Mouse (Mus musculus) midbrain, postnatal 0 days (tissue): ENCODE data around the gene Pomt1. TPM values are rescaled to one million over a fixed set of nuclear protein-coding genes. Genes with fewer than 3 reads are reported as not detected.
A peak's percentile ranks its signal among the peaks of the same experiment; 100 is the strongest.

Experiments used
- ATAC-seq: fragments of 200-750 bp; cut with Nextera tagmentation; 2 replicates; pipeline ENCODE4 v1.8.0; 2017; ENCODE audit warnings: moderate number of reproducible peaks, mild to moderate bottlenecking, moderate TSS enrichment, moderate library complexity; ENCODE audit not compliant: low FRiP score
- DNase-seq: peaks from one replicate; pipeline ENCODE4 v3.0.0-alpha.2; 2015; ENCODE audit warnings: low spot score
- H3K27ac ChIP-seq: fragments of 300-500 bp; sonication (generic); 2 replicates; pipeline ENCODE4 v1.5.1; 2014; ENCODE audit warnings: low read depth, mild to moderate bottlenecking, low read length, mixed read lengths
- H3K27me3 ChIP-seq: fragments of 300-500 bp; sonication (generic); 2 replicates; pipeline ENCODE4 v1.6.1; 2014; ENCODE audit warnings: low read length, control low read depth, mixed read lengths; ENCODE audit not compliant: insufficient read depth
- H3K36me3 ChIP-seq: fragments of 300-500 bp; sonication (generic); 2 replicates; pipeline ENCODE4 v1.6.1; 2014; ENCODE audit warnings: low read length, control low read depth, mixed read lengths; ENCODE audit not compliant: insufficient read depth
- H3K4me1 ChIP-seq: fragments of 300-500 bp; sonication (generic); 2 replicates; pipeline ENCODE4 v1.6.1; 2014; ENCODE audit warnings: mild to moderate bottlenecking, control low read depth, antibody characterized with exemption, low read length, mixed read lengths; ENCODE audit not compliant: insufficient read depth
- H3K4me2 ChIP-seq: fragments of 300-500 bp; sonication (generic); 2 replicates; pipeline ENCODE4 v1.6.1; 2014; ENCODE audit warnings: low read depth, mild to moderate bottlenecking, low read length, mixed read lengths; ENCODE audit not compliant: poor library complexity, severe bottlenecking
- H3K4me3 ChIP-seq: fragments of 300-500 bp; sonication (generic); 2 replicates; pipeline ENCODE4 v1.5.1; 2014; ENCODE audit warnings: low read depth, mild to moderate bottlenecking, low read length, moderate library complexity
- H3K9ac ChIP-seq: fragments of 300-500 bp; sonication (generic); replicated peaks from 2 replicates; pipeline ENCODE4 v1.6.1; 2014; ENCODE audit warnings: mild to moderate bottlenecking, low read length, moderate library complexity, mixed read lengths; ENCODE audit not compliant: poor library complexity, severe bottlenecking
- H3K9me3 ChIP-seq: fragments of 300-500 bp; sonication (generic); 2 replicates; pipeline ENCODE4 v1.6.1; 2016; ENCODE audit warnings: low read length, control low read depth
- CTCF ChIP-seq: IDR thresholded peaks from 2 replicates; pipeline ENCODE4 v1.5.1; 2016; ENCODE audit warnings: antibody characterized with exemption, mild to moderate bottlenecking
- WGBS: fragments of 180-500 bp; shearing (Covaris S2); extraction: QIAGEN DNeasy Blood & Tissue Kit; methylation state at CpG from one replicate; pipeline ENCODE4 v1.1.7; 2014; 5-methylcytosine and 5-hydroxymethylcytosine counted together
- polyA plus RNA-seq: library from polyadenylated mRNA; unstranded; fragments of >200 nt; fragmentation: Nextera tagmentation; extraction: Ambion mirVana; gene quantifications from 2 replicates; pipeline ENCODE4 v1.2.1, GENCODE M21; 2015
- total RNA-seq: library from RNA; depleted of rRNA; stranded (reverse); fragments of >200 nt; gene quantifications from 2 replicates; pipeline ENCODE4 v1.2.3, GENCODE M21; 2014

The Pomt1 gene
- total and polyA plus RNA-seq, 2 experiments from 2014 or later, result 21.5 to 48.6 TPM

DNA sequence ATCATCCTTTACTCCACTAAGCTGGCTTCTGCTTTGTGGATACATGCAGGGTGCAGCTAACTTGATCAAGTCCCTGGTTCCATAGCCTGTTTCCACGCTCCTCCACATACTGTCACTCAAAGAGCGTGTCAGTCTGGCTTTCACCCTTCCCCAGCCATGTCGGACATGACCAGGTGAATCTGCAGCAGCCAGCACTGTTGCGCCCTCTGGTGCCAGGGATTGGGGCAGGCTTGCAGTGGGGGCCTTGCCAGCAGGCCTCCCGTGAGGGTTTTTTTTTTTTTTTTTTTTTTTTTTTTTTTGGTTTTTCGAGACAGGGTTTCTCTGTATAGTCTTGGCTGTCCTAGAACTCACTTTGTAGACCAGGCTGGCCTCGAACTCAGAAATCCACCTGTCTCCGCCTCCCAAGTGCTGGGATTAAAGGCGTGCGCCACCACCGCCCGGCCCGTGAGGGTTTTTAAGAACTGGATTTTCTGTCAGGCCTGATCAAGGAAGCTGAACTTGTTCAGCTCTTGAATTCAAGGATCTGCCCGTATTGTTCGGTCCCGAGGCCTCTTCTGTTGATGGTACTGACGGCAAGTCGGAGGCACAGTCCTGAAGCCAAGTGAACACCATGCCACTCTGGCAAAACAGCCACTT is 44.4 kb upstream of the Pomt1 start:
- no peaks in the 10 kb centered on the region for H3K9me3 ChIP-seq
- no peaks in the 10 kb centered on the region for H3K27me3 ChIP-seq
- peak; percentile 63 for TF ChIP-seq CTCF
- H3K4me2 ChIP-seq, result no peak overlapping the region
- H3K4me3 ChIP-seq, result no peak overlapping the region
- no peak overlapping the region for H3K9ac ChIP-seq
- 81% methylated on average over 16 of the region's 18 CpGs for WGBS
- H3K27ac ChIP-seq, result no peak overlapping the region
- H3K36me3 ChIP-seq, result peaks cover 77% of the 10 kb centered on the region
- no peaks in the 10 kb centered on the region for H3K4me1 ChIP-seq
- DNase-seq (no peak), ATAC-seq (no peak)

DNA sequence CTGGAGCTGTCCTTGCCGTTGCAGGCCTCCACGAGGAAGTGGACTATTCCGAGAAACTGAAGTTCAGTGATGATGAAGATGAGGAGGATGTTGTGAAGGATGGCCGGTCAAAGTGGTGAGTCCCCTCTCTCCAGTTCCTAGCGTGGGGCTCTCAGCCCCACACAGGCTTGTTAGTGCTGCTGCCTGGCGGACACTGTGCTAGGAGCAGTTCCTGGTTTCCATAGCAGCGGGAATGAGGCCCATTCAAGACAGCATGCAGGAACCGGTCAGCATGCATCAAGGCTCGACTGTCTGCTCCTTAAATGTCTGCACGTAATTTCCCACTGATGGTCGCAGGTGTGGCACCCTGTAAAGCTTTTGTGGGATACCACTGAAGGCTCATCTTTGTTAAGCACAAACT is 37.4 kb upstream of the Pomt1 start:
- 70% methylated on average over 11 of the region's 11 CpGs for WGBS
- Histone ChIP-seq H3K4me2 (no peak overlapping the region), H3K4me1 (no peaks in the 10 kb centered on the region), H3K9me3 (no peaks in the 10 kb centered on the region), H3K36me3 (peaks cover 92% of the 10 kb centered on the region), H3K4me3 (no peak overlapping the region), H3K27ac (no peak overlapping the region), H3K9ac (no peak overlapping the region), H3K27me3 (no peaks in the 10 kb centered on the region)
- TF ChIP-seq CTCF, result peak; percentile 27; the same call in 1 of the 2 replicates
- DNase-seq (peak; percentile 27), ATAC-seq (no peak)

DNA sequence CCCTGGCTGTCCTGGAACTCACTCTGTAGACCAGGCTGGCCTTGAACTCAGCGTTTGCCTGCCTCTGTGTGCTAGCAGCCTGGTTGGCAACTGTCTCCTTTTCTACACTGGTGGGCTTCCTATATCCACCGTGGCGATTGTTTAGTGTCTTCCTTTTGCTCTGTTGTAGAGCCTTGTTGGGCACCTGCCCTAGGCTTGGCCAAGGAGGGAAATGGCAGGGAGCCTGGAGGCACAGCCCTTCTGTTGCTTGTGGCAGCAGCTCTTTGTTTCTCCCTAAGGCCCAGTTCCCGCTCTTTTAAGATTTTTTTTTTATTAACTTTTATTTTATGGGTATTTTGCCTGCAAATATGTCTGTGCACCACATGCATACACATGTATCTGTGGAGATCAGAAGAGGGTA is 36.4 kb upstream of the Pomt1 start:
- no peak for DNase-seq
- WGBS, result 86% methylated on average over 4 of the region's 4 CpGs
- no peak overlapping the region for H3K27ac ChIP-seq

DNA sequence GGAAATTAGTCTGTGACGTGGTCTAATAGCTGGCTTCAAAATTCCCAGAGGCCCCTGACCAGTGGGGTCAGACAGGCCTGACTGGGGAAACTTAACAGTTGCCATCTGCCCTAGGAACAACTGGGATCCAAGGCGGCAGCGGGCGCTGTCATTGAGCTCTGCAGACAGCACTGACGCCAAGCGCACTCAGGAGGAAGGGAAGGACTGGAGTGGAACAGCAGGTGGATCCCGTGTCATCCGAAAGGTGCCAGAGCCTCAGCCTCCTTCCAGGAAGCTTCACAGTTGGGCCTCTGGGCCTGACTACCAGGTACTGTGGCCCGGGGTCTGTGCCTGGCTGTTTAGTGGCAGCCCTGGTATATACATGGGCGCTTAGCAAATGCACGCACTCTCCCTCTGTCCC is 35.7 kb upstream of the Pomt1 start:
- 93% methylated on average over 11 of the region's 11 CpGs for WGBS
- peak; percentile 34 for DNase-seq
- no peak overlapping the region for H3K4me2 ChIP-seq
- H3K27ac ChIP-seq, result no peak overlapping the region
- TF ChIP-seq CTCF, result no peak
- H3K27me3 ChIP-seq, result no peaks in the 10 kb centered on the region
- H3K9ac ChIP-seq, result no peak overlapping the region
- no peaks in the 10 kb centered on the region for H3K9me3 ChIP-seq
- H3K4me3 ChIP-seq, result no peak overlapping the region
- peaks cover 91% of the 10 kb centered on the region for H3K36me3 ChIP-seq
- H3K4me1 ChIP-seq, result no peaks in the 10 kb centered on the region
- no peak for ATAC-seq

More for the DNA sequence above, 36.4 kb upstream of the Pomt1 start:
- Histone ChIP-seq H3K4me3 (no peak overlapping the region), H3K9me3 (no peaks in the 10 kb centered on the region), H3K9ac (no peak overlapping the region), H3K4me2 (no peak overlapping the region), H3K4me1 (no peaks in the 10 kb centered on the region), H3K27me3 (no peaks in the 10 kb centered on the region), H3K36me3 (peaks cover 90% of the 10 kb centered on the region)
- no peak for ATAC-seq
- no peak for TF ChIP-seq CTCF

DNA sequence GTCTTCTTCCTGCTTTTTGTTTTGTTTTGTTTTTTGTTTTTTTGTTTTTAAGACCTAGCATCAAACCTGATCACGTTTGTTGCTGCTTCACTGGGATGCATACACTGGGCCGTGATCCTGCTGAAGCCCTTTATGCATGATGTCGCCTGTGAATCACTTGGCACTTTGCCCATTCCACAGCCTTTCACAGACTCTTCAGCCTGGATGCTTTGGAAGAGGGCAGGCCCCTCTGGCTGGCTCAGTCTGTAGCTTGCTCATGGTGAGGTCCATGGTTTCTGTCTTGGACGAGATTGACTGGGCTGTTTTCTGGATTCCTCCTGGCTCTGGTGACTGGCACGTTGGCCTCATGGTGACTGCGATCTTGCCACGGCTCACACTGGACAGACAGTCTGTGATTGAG is 34.9 kb upstream of the Pomt1 start:
- Histone ChIP-seq H3K4me3 (no peak overlapping the region), H3K9ac (no peak overlapping the region), H3K36me3 (peaks cover 91% of the 10 kb centered on the region), H3K27me3 (no peaks in the 10 kb centered on the region), H3K4me1 (no peaks in the 10 kb centered on the region), H3K9me3 (no peaks in the 10 kb centered on the region), H3K27ac (0 out of 2 replicates have a peak overlapping the region, but pooled peaks have one; percentile 32), H3K4me2 (no peak overlapping the region)
- DNase-seq (peak; percentile 93), ATAC-seq (peak; percentile 47; the same call in 1 of the 2 replicates)
- whole genome bisulfite sequencing, result 55% methylated on average over 7 of the region's 7 CpGs
- TF ChIP-seq CTCF, result no peak

DNA sequence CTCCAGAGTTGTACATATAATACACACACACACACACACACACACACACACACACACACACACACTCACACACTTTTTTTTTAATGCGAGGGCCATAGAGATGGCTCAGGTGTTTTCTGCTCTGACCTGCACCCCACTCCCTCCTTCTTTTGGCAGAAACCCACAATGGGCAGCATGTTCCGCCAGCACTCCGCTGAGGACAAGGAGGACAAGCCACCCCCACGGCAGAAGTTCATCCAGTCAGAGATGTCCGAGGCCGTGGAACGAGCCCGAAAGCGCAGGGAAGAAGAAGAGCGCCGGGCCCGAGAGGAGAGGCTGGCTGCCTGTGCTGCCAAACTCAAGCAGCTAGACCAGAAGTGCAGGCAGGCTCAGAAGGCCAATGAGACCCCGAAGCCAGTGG is 32.5 kb upstream of the Pomt1 start:
- Histone ChIP-seq H3K9me3 (no peaks in the 10 kb centered on the region), H3K9ac (no peak overlapping the region), H3K36me3 (peaks cover 93% of the 10 kb centered on the region), H3K4me2 (no peak overlapping the region), H3K27ac (no peak overlapping the region), H3K4me1 (no peaks in the 10 kb centered on the region), H3K4me3 (no peak overlapping the region), H3K27me3 (no peaks in the 10 kb centered on the region)
- DNase-seq (no peak), ATAC-seq (no peak)
- TF ChIP-seq CTCF, result no peak
- WGBS, result 98% methylated on average over 13 of the region's 13 CpGs
